In the genomic region with DNA sequence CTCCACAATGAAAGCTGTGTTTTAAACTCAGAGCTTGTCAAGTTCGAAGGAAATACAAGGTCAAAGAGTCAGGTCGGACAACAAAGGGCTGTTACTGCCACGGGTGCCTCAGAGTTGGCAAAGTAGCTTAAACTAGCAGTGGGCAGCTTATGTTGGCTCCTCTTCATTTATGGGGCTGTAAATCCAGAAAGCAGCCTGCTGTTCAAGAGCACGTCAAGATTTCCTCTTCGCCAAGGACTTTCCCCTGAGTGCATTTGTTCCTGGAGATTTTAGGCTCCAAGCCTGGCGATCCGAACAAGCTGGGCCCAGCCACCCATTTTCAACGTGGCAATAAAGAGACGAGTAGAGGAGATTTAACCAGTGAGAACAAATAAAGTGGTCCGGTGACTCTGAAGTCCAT, we compare ENCODE assay signal across 20 mouse cellular contexts. TPM values are rescaled to one million over a fixed set of nuclear protein-coding genes. Genes with fewer than 3 reads are reported as not detected.
DNase-seq lines count a peak whose midpoint lies in the region; ATAC-seq and TF ChIP-seq lines count a peak whose summit lies in the region.
"Had no signal": no experiment of that assay in that cellular context is flagged by ENCODE, and none has a peak within 500 bp of the region (broad histone marks: within the 10 kb centered on the region; RNA-seq: fewer than 3 reads in every experiment).

No protein-coding gene starts in this region.

- TF ChIP-seq CTCF in gastrocnemius, adult 2 months (IDR thresholded peaks at IDR 0.05), result no peak

- intact Hi-C loops in gastrocnemius, adult 2 months (cut with DNase I), result loop anchor here (5.0 kb wide), 1 partner anchor 75 kb away; no protein-coding TSS in a partner anchor

- ATAC-seq in neural tube, embryonic 13.5 days (ENCODE audit: low read depth), result no peak
- ATAC-seq in neural tube, embryonic 15.5 days (ENCODE audit: low FRiP score), result no peak
- no peak for ATAC-seq in megakaryocyte-erythroid progenitor cell, adult 5-6 weeks (replicated peaks; ENCODE audit: low FRiP score, low TSS enrichment, poor library complexity, severe bottlenecking)
- ATAC-seq: forebrain, embryonic 15.5 days; midbrain, embryonic 16.5 days had no signal

- H3K9ac ChIP-seq in neural tube, embryonic 13.5 days, result no peak overlapping the region
- H3K9ac ChIP-seq in neural tube, embryonic 15.5 days (replicated peaks), result no peak overlapping the region
- H3K9ac ChIP-seq: embryonic facial prominence, embryonic 13.5 days; forebrain, embryonic 15.5 days; heart, embryonic 15.5 days; limb, embryonic 12.5 days; liver, embryonic 13.5 days; lung, embryonic 14.5 days had no signal

- no peaks in the 10 kb centered on the region for H3K27me3 ChIP-seq in neural tube, embryonic 13.5 days
- H3K27me3 ChIP-seq in neural tube, embryonic 15.5 days (replicated peaks), result no peaks in the 10 kb centered on the region
- no peaks in the 10 kb centered on the region for H3K27me3 ChIP-seq in limb, embryonic 10.5 days (ENCODE audit: low read depth, poor library complexity, severe bottlenecking)
- H3K27me3 ChIP-seq: embryonic facial prominence, embryonic 13.5 days; forebrain, embryonic 15.5 days; heart, embryonic 15.5 days; limb, embryonic 12.5 days; liver, embryonic 13.5 days had no signal

- H3K9me3 ChIP-seq in neural tube, embryonic 13.5 days, result no peaks in the 10 kb centered on the region
- no peaks in the 10 kb centered on the region for H3K9me3 ChIP-seq in neural tube, embryonic 15.5 days (replicated peaks)
- H3K9me3 ChIP-seq in limb, embryonic 10.5 days (replicated peaks), result no peaks in the 10 kb centered on the region
- H3K9me3 ChIP-seq: embryonic facial prominence, embryonic 13.5 days; forebrain, embryonic 15.5 days; heart, embryonic 15.5 days; liver, embryonic 13.5 days had no signal

- H3K36me3 ChIP-seq in neural tube, embryonic 13.5 days, result no peaks in the 10 kb centered on the region
- no peaks in the 10 kb centered on the region for H3K36me3 ChIP-seq in neural tube, embryonic 15.5 days
- H3K36me3 ChIP-seq in limb, embryonic 10.5 days, result no peaks in the 10 kb centered on the region
- H3K36me3 ChIP-seq: embryonic facial prominence, embryonic 13.5 days; forebrain, embryonic 15.5 days; heart, embryonic 15.5 days; limb, embryonic 12.5 days; liver, embryonic 13.5 days had no signal

- 25% methylated on average over 10 of the region's 10 CpGs for WGBS in neural tube, embryonic 13.5 days
- WGBS in neural tube, embryonic 15.5 days, result 19% methylated on average over 10 of the region's 10 CpGs
- 46% methylated on average over 10 of the region's 10 CpGs for WGBS in limb, embryonic 10.5 days

- no peak overlapping the region for H3K4me2 ChIP-seq in neural tube, embryonic 13.5 days
- no peak overlapping the region for H3K4me2 ChIP-seq in neural tube, embryonic 15.5 days
- H3K4me2 ChIP-seq: embryonic facial prominence, embryonic 13.5 days; forebrain, embryonic 15.5 days; heart, embryonic 15.5 days; limb, embryonic 12.5 days; liver, embryonic 13.5 days; lung, embryonic 14.5 days had no signal

- peaks cover 18% of the 10 kb centered on the region for H3K4me1 ChIP-seq in neural tube, embryonic 13.5 days (replicated peaks)
- H3K4me1 ChIP-seq in neural tube, embryonic 15.5 days, result peaks cover 14% of the 10 kb centered on the region
- H3K4me1 ChIP-seq in limb, embryonic 10.5 days, result peaks cover 30% of the 10 kb centered on the region
- H3K4me1 ChIP-seq: liver, embryonic 13.5 days had no signal

- no peak for DNase-seq in gastrocnemius, adult 2 months
- no peak for DNase-seq in gastrocnemius, postnatal 4 days (ENCODE audit: low spot score in 2 of 2)
- DNase-seq in limb, embryonic 10.5 days (ENCODE audit: low spot score), result no peak
- no peak for DNase-seq in frontal cortex, adult 2 months (ENCODE audit: extremely low spot score in 1 of 2, low spot score in 1 of 2)
- DNase-seq: cerebellum, adult 8-10 months; gastrocnemius, postnatal 10 days; kidney, postnatal 10 days; liver, embryonic 13.5 days; lung, embryonic 14.5 days; lung, postnatal 36 days; retina, postnatal 1 day; thymus, postnatal 36 days had no signal

- peak overlapping the region; percentile 85 for H3K27ac ChIP-seq in gastrocnemius, adult 2 months
- H3K27ac ChIP-seq in neural tube, embryonic 13.5 days (replicated peaks), result 0 out of 2 replicates have a peak overlapping the region, but pooled peaks have one; percentile 5
- no peak overlapping the region for H3K27ac ChIP-seq in neural tube, embryonic 15.5 days (replicated peaks)
- peak overlapping the region; percentile 21; the same call in 1 of the 2 replicates for H3K27ac ChIP-seq in limb, embryonic 10.5 days
- H3K27ac ChIP-seq: embryonic facial prominence, embryonic 13.5 days; forebrain, embryonic 15.5 days; heart, embryonic 15.5 days; limb, embryonic 12.5 days; liver, embryonic 13.5 days had no signal

- no peak overlapping the region for H3K4me3 ChIP-seq in gastrocnemius, adult 2 months
- no peak overlapping the region for H3K4me3 ChIP-seq in neural tube, embryonic 13.5 days
- no peak overlapping the region for H3K4me3 ChIP-seq in neural tube, embryonic 15.5 days (replicated peaks)
- H3K4me3 ChIP-seq in limb, embryonic 10.5 days, result no peak overlapping the region
- H3K4me3 ChIP-seq: embryonic facial prominence, embryonic 13.5 days; forebrain, embryonic 15.5 days; heart, embryonic 15.5 days; limb, embryonic 12.5 days; liver, embryonic 13.5 days had no signal

RNA-seq across cellular contexts. Expression of gene Atp2c1, which starts 9.8 kb away (rescaled TPM):
- 10 to 100 TPM; 39.3 to 41.2 TPM for total RNA-seq in gastrocnemius, adult 2 months (2021)
- total RNA-seq in gastrocnemius, postnatal 4 days (2021), result 10 to 100 TPM; 65.9 to 71.9 TPM
- 97.1 and 100 TPM in 2 replicates for polyA plus RNA-seq in neural tube, embryonic 13.5 days (2015; fragmentation: Nextera tagmentation; extraction: Ambion mirVana)
- 86.7 and 90.0 TPM in 2 replicates for polyA plus RNA-seq in neural tube, embryonic 15.5 days (2015; fragmentation: Nextera tagmentation; extraction: Ambion mirVana)
- polyA plus RNA-seq in limb, embryonic 10.5 days (2016; fragmentation: Nextera tagmentation; extraction: Ambion mirVana), result 48.8 and 53.6 TPM in 2 replicates
- 15.2 and 21.4 TPM in 2 replicates for total RNA-seq in megakaryocyte-erythroid progenitor cell, adult 5-6 weeks (2014; fragmentation: Nextera tagmentation)
- 81.9 and 83.7 TPM in 2 replicates for total RNA-seq in megakaryocyte-erythroid progenitor cell, adult 5-6 weeks (2017)
- 135 and 138 TPM in 2 replicates for polyA plus RNA-seq in frontal cortex, adult 2 months (2012; rRNA removed)
